Mouse (Mus musculus) embryonic facial prominence, embryonic 12.5 days (tissue): ENCODE results near the gene Txn1. TPM values are rescaled to one million over a fixed set of nuclear protein-coding genes. Genes with fewer than 3 reads are reported as not detected.

Source experiments
- polyA plus RNA-seq: library from polyadenylated mRNA; unstranded; fragments of >200 nt; fragmentation: Nextera tagmentation; extraction: Ambion mirVana; gene quantifications from 2 replicates; pipeline ENCODE4 v1.2.1, GENCODE M21; 2016

Gene Txn1
- polyA plus RNA-seq, 1 experiment from 2014 or later = 378 TPM

Other genes with a start within 250 kb of the Txn1 start
- gene Akap2, start 238.8 kb downstream of the Txn1 start, polyA plus RNA-seq = 25.2 and 29.8 TPM in 2 replicates
- gene D630039A03Rik, start 40.1 kb downstream of the Txn1 start, polyA plus RNA-seq = 0.13 and 0.43 TPM in 2 replicates
- gene Txndc8, start 52.7 kb upstream of the Txn1 start, polyA plus RNA-seq = not detected in 2 replicates